Mouse (Mus musculus): Measurements from ENCODE around the gene Wdr11. TPM values are rescaled to one million over a fixed set of nuclear protein-coding genes. Genes with fewer than 3 reads are reported as not detected.

Gene Wdr11
- polyA plus RNA-seq (2012; rRNA removed): 28.9 and 29.5 TPM in 2 replicates

GRCm38 (mm10) chr7:129591371-129592131 lies at the start of gene Wdr11:
TSS of gene Wdr11 (plus strand) at chr7:129591863.
- Histone ChIP-seq H3K27me3 (ENCODE audit: control insufficient read depth, insufficient read depth, low read length) (no peaks in the 10 kb centered on the region), H3K4me1 (ENCODE audit: control insufficient read depth, insufficient read depth, low read length) (peaks cover 2% of the 10 kb centered on the region; the same call in 1 of the 2 replicates), H3K36me3 (ENCODE audit: control insufficient read depth, insufficient read depth, low read length) (no peaks in the 10 kb centered on the region), H3K27ac (ENCODE audit: control insufficient read depth, insufficient read depth, low read depth, low read length) (peak within 1 kb of the TSS; percentile 91), H3K4me3 (ENCODE audit: control insufficient read depth, low read depth, low read length) (peak within 1 kb of the TSS; percentile 97)
- no peak for TF ChIP-seq CTCF (IDR thresholded peaks at IDR 0.05; ENCODE audit: control insufficient read depth, insufficient read depth, insufficient replicate concordance, low read depth, low read length)
- peak; percentile 80 for TF ChIP-seq POLR2A (IDR thresholded peaks at IDR 0.05; ENCODE audit: control insufficient read depth, low read depth, low read length)

- no peaks in the 10 kb centered on the region for H3K27me3 ChIP-seq (ENCODE audit: control insufficient read depth, insufficient read depth, low read length)
- H3K36me3 ChIP-seq (ENCODE audit: control insufficient read depth, insufficient read depth, low read length): no peaks in the 10 kb centered on the region
- no peak overlapping the region for H3K27ac ChIP-seq (ENCODE audit: control insufficient read depth, insufficient read depth, low read depth, low read length)
- no peaks in the 10 kb centered on the region for H3K4me1 ChIP-seq (ENCODE audit: control insufficient read depth, insufficient read depth, low read length)
- no peak overlapping the region for H3K4me3 ChIP-seq (ENCODE audit: control insufficient read depth, low read depth, low read length)
- TF ChIP-seq CTCF (IDR thresholded peaks at IDR 0.05; ENCODE audit: control insufficient read depth, insufficient read depth, insufficient replicate concordance, low read depth, low read length) (no peak), POLR2A (IDR thresholded peaks at IDR 0.05; ENCODE audit: control insufficient read depth, low read depth, low read length) (no peak)
These were observed 24.1 kb upstream of the Wdr11 start for GRCm38 (mm10) chr7:129567541-129567940.

- H3K36me3 ChIP-seq (ENCODE audit: control insufficient read depth, insufficient read depth, low read length): no peaks in the 10 kb centered on the region
- H3K4me1 ChIP-seq (ENCODE audit: control insufficient read depth, insufficient read depth, low read length): no peaks in the 10 kb centered on the region
- no peak for TF ChIP-seq POLR2A (IDR thresholded peaks at IDR 0.05; ENCODE audit: control insufficient read depth, low read depth, low read length)
- TF ChIP-seq CTCF (IDR thresholded peaks at IDR 0.05; ENCODE audit: control insufficient read depth, insufficient read depth, insufficient replicate concordance, low read depth, low read length): no peak
- no peaks in the 10 kb centered on the region for H3K27me3 ChIP-seq (ENCODE audit: control insufficient read depth, insufficient read depth, low read length)
- H3K4me3 ChIP-seq (ENCODE audit: control insufficient read depth, low read depth, low read length): no peak overlapping the region
- no peak overlapping the region for H3K27ac ChIP-seq (ENCODE audit: control insufficient read depth, insufficient read depth, low read depth, low read length)
These were observed 23.3 kb upstream of the Wdr11 start for GRCm38 (mm10) chr7:129568338-129568737.

- Histone ChIP-seq H3K4me3 (ENCODE audit: control insufficient read depth, low read depth, low read length) (no peak overlapping the region), H3K27ac (ENCODE audit: control insufficient read depth, insufficient read depth, low read depth, low read length) (no peak overlapping the region), H3K4me1 (ENCODE audit: control insufficient read depth, insufficient read depth, low read length) (no peaks in the 10 kb centered on the region), H3K27me3 (ENCODE audit: control insufficient read depth, insufficient read depth, low read length) (no peaks in the 10 kb centered on the region), H3K36me3 (ENCODE audit: control insufficient read depth, insufficient read depth, low read length) (no peaks in the 10 kb centered on the region)
- TF ChIP-seq CTCF (IDR thresholded peaks at IDR 0.05; ENCODE audit: control insufficient read depth, insufficient read depth, insufficient replicate concordance, low read depth, low read length) (no peak), POLR2A (IDR thresholded peaks at IDR 0.05; ENCODE audit: control insufficient read depth, low read depth, low read length) (no peak)
These were observed 17.2 kb upstream of the Wdr11 start for GRCm38 (mm10) chr7:129574471-129574870.

- no peak overlapping the region for H3K27ac ChIP-seq (ENCODE audit: control insufficient read depth, insufficient read depth, low read depth, low read length)
- no peaks in the 10 kb centered on the region for H3K36me3 ChIP-seq (ENCODE audit: control insufficient read depth, insufficient read depth, low read length)
- no peak overlapping the region for H3K4me3 ChIP-seq (ENCODE audit: control insufficient read depth, low read depth, low read length)
- no peaks in the 10 kb centered on the region for H3K27me3 ChIP-seq (ENCODE audit: control insufficient read depth, insufficient read depth, low read length)
- no peak for TF ChIP-seq POLR2A (IDR thresholded peaks at IDR 0.05; ENCODE audit: control insufficient read depth, low read depth, low read length)
- no peak for TF ChIP-seq CTCF (IDR thresholded peaks at IDR 0.05; ENCODE audit: control insufficient read depth, insufficient read depth, insufficient replicate concordance, low read depth, low read length)
- H3K4me1 ChIP-seq (ENCODE audit: control insufficient read depth, insufficient read depth, low read length): no peaks in the 10 kb centered on the region
These were observed 16.4 kb upstream of the Wdr11 start for GRCm38 (mm10) chr7:129575110-129575784.

- TF ChIP-seq POLR2A (IDR thresholded peaks at IDR 0.05; ENCODE audit: control insufficient read depth, low read depth, low read length) (no peak; the same call in 1 of the 2 replicates), CTCF (IDR thresholded peaks at IDR 0.05; ENCODE audit: control insufficient read depth, insufficient read depth, insufficient replicate concordance, low read depth, low read length) (no peak)
These were observed 576 bp downstream of the Wdr11 start for GRCm38 (mm10) chr7:129592132-129592745.

GRCm38 (mm10) chr7:129597186-129597585 lies 5.5 kb downstream of the Wdr11 start:
- Histone ChIP-seq H3K27me3 (ENCODE audit: control insufficient read depth, insufficient read depth, low read length) (no peaks in the 10 kb centered on the region), H3K27ac (ENCODE audit: control insufficient read depth, insufficient read depth, low read depth, low read length) (no peak overlapping the region), H3K4me3 (ENCODE audit: control insufficient read depth, low read depth, low read length) (no peak overlapping the region), H3K36me3 (ENCODE audit: control insufficient read depth, insufficient read depth, low read length) (peaks cover 4% of the 10 kb centered on the region), H3K4me1 (ENCODE audit: control insufficient read depth, insufficient read depth, low read length) (no peaks in the 10 kb centered on the region)
- TF ChIP-seq CTCF (IDR thresholded peaks at IDR 0.05; ENCODE audit: control insufficient read depth, insufficient read depth, insufficient replicate concordance, low read depth, low read length) (no peak), POLR2A (IDR thresholded peaks at IDR 0.05; ENCODE audit: control insufficient read depth, low read depth, low read length) (no peak)

More at GRCm38 (mm10) chr7:129592132-129592745, 576 bp downstream of the Wdr11 start:
- Histone ChIP-seq H3K4me1 (ENCODE audit: control insufficient read depth, insufficient read depth, low read length) (peaks cover 2% of the 10 kb centered on the region; the same call in 1 of the 2 replicates), H3K4me3 (ENCODE audit: control insufficient read depth, low read depth, low read length) (peak overlapping the region; percentile 97), H3K27ac (ENCODE audit: control insufficient read depth, insufficient read depth, low read depth, low read length) (peak overlapping the region; percentile 91), H3K27me3 (ENCODE audit: control insufficient read depth, insufficient read depth, low read length) (no peaks in the 10 kb centered on the region), H3K36me3 (ENCODE audit: control insufficient read depth, insufficient read depth, low read length) (no peaks in the 10 kb centered on the region)
